Mouse (Mus musculus): ENCODE data around the gene Rps26. TPM values are rescaled to one million over a fixed set of nuclear protein-coding genes. Genes with fewer than 3 reads are reported as not detected.
"Not testable (repeated sequence)": the region's sequence is repeated elsewhere in the genome, so short reads cannot be mapped to it uniquely, and the experiment has no call there.

The Rps26 gene
- polyA plus RNA-seq, 1 experiment from 2014 or later = 493 TPM

DNA sequence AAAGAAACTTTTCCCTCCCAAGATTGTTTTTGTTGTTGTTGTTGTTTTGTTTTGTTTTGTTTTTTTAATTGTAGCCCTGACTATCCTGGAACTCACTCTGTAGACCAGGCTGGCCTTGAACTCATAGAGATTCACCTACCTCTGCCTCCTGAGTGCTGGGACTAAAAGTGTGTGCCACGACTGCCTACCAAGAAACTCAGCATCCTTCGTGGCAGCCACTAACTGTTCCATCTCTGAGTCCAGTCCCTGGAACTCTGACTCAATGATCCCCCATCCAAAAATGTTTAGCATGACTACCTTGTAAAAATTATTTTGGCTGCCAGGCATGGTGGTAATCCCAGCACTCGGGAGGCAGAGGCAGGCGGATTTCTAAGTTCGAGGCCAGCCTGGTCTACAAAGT lies 7.4 kb downstream of the Rps26 start:
- not testable (repeated sequence) for H3K4me2 ChIP-seq (ENCODE audit: low read depth, low read length); H3K9ac ChIP-seq (replicated peaks; ENCODE audit: low read depth, low read length); H3K27me3 ChIP-seq (ENCODE audit: control insufficient read depth, insufficient read depth, low read length); H3K36me3 ChIP-seq (ENCODE audit: control insufficient read depth, insufficient read depth, low read length); H3K4me1 ChIP-seq (ENCODE audit: control insufficient read depth, insufficient read depth, low read length); H3K9me3 ChIP-seq (ENCODE audit: control insufficient read depth, low read length); ATAC-seq (ENCODE audit: low read depth); H3K27ac ChIP-seq (ENCODE audit: low read depth, low read length); H3K4me3 ChIP-seq (ENCODE audit: low read depth, low read length)
- 93% methylated on average over 5 of the region's 5 CpGs for WGBS

DNA sequence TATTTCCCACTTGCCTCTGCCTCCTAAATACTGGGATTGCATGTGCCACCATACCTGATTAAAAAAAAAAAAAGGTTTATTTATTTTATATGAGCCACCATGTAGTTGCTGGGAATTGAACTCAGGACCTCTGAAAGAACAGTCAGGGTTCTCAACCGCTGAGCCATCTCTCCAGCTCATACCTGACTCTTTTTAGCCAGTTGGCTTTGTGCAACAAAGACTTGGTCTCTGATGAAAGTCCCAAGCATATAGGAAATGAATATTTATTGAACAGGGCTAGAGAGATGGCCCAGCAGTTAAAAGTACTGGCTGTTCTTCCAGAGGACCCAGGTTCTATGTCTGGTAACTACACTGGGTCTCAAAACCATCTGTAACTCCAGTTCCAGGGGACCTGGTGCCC lies 8.0 kb downstream of the Rps26 start:
- 81% methylated on average over 1 of the region's 1 CpGs for WGBS
- H3K27ac ChIP-seq (ENCODE audit: low read depth, low read length) = no peak overlapping the region
- H3K36me3 ChIP-seq (ENCODE audit: control insufficient read depth, insufficient read depth, low read length) = no peaks in the 10 kb centered on the region

DNA sequence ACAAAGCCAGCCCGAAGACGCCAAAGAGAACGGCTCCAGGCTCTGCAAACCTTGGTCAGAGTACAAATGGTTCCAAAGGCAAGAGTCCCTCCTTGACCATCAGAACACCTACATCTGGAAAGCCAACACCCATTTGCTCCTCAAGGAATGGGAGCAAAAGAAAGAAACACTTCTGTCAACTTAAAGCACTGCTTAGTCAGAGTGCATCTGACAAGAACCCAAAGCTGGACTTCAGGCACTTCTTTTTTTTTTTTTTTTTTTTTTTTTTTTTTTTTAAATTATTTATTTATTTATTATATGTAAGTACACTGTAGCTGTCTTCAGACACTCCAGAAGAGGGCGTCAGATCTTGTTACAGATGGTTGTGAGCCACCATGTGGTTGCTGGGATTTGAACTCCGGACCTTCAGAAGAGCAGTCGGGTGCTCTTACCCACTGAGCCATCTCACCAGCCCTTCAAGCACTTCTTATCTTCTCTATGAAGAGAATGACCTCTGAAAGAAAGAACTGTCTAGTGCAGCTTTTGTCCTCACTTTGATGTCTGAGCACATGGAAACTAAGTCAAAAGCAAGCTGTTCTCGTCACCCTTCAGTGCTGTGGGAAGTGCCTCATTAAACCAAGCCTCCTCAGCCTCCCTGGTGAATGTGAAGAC lies 10.6 kb downstream of the Rps26 start:
- not testable (repeated sequence) for H3K27me3 ChIP-seq (ENCODE audit: control insufficient read depth, insufficient read depth, low read length); H3K4me3 ChIP-seq (ENCODE audit: low read depth, low read length); ATAC-seq (ENCODE audit: low read depth); H3K27ac ChIP-seq (ENCODE audit: low read depth, low read length); H3K4me2 ChIP-seq (ENCODE audit: low read depth, low read length); H3K9ac ChIP-seq (replicated peaks; ENCODE audit: low read depth, low read length); H3K9me3 ChIP-seq (ENCODE audit: control insufficient read depth, low read length); H3K36me3 ChIP-seq (ENCODE audit: control insufficient read depth, insufficient read depth, low read length); H3K4me1 ChIP-seq (ENCODE audit: control insufficient read depth, insufficient read depth, low read length)
- WGBS = 85% methylated on average over 6 of the region's 7 CpGs

More for the DNA sequence above, 8.0 kb downstream of the Rps26 start:
- ATAC-seq (ENCODE audit: low read depth) = no peak
- Histone ChIP-seq H3K4me3 (ENCODE audit: low read depth, low read length) (no peak overlapping the region), H3K9me3 (ENCODE audit: control insufficient read depth, low read length) (no peaks in the 10 kb centered on the region), H3K4me2 (ENCODE audit: low read depth, low read length) (no peak overlapping the region), H3K4me1 (ENCODE audit: control insufficient read depth, insufficient read depth, low read length) (no peaks in the 10 kb centered on the region), H3K9ac (replicated peaks; ENCODE audit: low read depth, low read length) (no peak overlapping the region), H3K27me3 (ENCODE audit: control insufficient read depth, insufficient read depth, low read length) (no peaks in the 10 kb centered on the region)

DNA sequence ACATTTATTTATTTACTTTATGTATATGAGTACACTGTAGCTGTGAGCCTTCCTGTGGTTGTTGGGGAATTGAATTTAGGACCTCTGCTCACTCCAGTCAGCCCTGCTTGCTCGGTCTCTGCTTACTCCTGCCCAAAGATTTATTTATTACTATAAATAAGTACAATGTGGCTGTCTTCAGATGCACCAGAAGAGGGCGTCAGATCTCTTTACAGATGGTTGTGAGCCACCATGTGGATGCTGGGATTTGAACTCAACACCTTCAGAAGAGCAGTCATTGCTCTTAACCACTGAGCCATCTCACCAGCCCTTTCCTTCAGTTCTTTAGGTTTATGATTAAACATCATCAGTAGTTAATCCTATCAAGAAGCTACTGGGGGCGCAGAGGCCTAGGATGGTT lies 11.6 kb downstream of the Rps26 start:
- Histone ChIP-seq H3K4me1 (ENCODE audit: control insufficient read depth, insufficient read depth, low read length) (no peaks in the 10 kb centered on the region), H3K36me3 (ENCODE audit: control insufficient read depth, insufficient read depth, low read length) (no peaks in the 10 kb centered on the region), H3K27me3 (ENCODE audit: control insufficient read depth, insufficient read depth, low read length) (no peaks in the 10 kb centered on the region), H3K9me3 (ENCODE audit: control insufficient read depth, low read length) (no peaks in the 10 kb centered on the region), H3K4me2 (ENCODE audit: low read depth, low read length) (no peak overlapping the region), H3K9ac (replicated peaks; ENCODE audit: low read depth, low read length) (no peak overlapping the region), H3K4me3 (ENCODE audit: low read depth, low read length) (no peak overlapping the region), H3K27ac (ENCODE audit: low read depth, low read length) (no peak overlapping the region)
- 58% methylated on average over 3 of the region's 3 CpGs for WGBS
- no peak for ATAC-seq (ENCODE audit: low read depth)

DNA sequence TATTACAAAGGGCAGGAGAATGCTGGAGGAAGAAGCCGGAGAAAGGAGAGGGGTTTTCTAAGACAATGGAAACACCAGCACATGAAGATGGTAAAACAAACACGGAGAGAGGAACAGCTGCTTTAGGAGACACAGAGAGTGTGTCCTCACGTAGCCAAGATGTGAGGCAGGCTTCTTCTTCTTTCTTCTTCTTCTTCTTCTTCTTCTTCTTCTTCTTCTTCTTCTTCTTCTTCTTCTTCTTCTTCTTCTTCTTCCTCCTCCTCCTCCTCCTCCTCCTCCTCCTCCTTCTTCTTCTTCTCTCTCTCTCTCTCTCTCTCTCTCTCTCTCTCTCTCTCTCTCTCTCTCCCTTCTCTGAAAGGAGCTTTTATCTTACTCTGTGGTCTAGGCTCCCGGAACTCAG lies 12.7 kb downstream of the Rps26 start:
- not testable (repeated sequence) for H3K4me2 ChIP-seq (ENCODE audit: low read depth, low read length); H3K27ac ChIP-seq (ENCODE audit: low read depth, low read length); H3K9me3 ChIP-seq (ENCODE audit: control insufficient read depth, low read length); H3K27me3 ChIP-seq (ENCODE audit: control insufficient read depth, insufficient read depth, low read length); H3K36me3 ChIP-seq (ENCODE audit: control insufficient read depth, insufficient read depth, low read length); H3K9ac ChIP-seq (replicated peaks; ENCODE audit: low read depth, low read length); ATAC-seq (ENCODE audit: low read depth); H3K4me1 ChIP-seq (ENCODE audit: control insufficient read depth, insufficient read depth, low read length); H3K4me3 ChIP-seq (ENCODE audit: low read depth, low read length)
- 68% methylated on average over 4 of the region's 4 CpGs for WGBS

DNA sequence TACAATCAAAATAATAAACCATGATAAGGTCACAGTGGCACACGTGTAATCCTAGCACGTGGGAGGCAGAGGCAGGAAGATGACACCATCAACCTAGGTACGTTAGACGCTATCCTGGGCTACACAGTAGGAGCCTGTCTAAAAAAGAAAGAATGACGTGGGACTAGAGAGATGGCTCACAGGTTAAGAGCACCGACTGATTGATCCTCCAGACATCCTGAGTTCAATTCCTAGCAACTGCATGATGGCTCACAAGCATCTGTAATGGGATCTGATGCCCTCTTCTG lies 13.4 kb downstream of the Rps26 start:
- Histone ChIP-seq H3K27me3 (ENCODE audit: control insufficient read depth, insufficient read depth, low read length) (no peaks in the 10 kb centered on the region), H3K4me2 (ENCODE audit: low read depth, low read length) (no peak overlapping the region), H3K4me1 (ENCODE audit: control insufficient read depth, insufficient read depth, low read length) (no peaks in the 10 kb centered on the region), H3K9me3 (ENCODE audit: control insufficient read depth, low read length) (no peaks in the 10 kb centered on the region), H3K36me3 (ENCODE audit: control insufficient read depth, insufficient read depth, low read length) (no peaks in the 10 kb centered on the region), H3K9ac (replicated peaks; ENCODE audit: low read depth, low read length) (no peak overlapping the region), H3K4me3 (ENCODE audit: low read depth, low read length) (no peak overlapping the region), H3K27ac (ENCODE audit: low read depth, low read length) (no peak overlapping the region)
- WGBS = 45% methylated on average over 6 of the region's 6 CpGs
- ATAC-seq (ENCODE audit: low read depth) = 0 out of 2 replicates have a peak, but pooled peaks have one; percentile 4

DNA sequence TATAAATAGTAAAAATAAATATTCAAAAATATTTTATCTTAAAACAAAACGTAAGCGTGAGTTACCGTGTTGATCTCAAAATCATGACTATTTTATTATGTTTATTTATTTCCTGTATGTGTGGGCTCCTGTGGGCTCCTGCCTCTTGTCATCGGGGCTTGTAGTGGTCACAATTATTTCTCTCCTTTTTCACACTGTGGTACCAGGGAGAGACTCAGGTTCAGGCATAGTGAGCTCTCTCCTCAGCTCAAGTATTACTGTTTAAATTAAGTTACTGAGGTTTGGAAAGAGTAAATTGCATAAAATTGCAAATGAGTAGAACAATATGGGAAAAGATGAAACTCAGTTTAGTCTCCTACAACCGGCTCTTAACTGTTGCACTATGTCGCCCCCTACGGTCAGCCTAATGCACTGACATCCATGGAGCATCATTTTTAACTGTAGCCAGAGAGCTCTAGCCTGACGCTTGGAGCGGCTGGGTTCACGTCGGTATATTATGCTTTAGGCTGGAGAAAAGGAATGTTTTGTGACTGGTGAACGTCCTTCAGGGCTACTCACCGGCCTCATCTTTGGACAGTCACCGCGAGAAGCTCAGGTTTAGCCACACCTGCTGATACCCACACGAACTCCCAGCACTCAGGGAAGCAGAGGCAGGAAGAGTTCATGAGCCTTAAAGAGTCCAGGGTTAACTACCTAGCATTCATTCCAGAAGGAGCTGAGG lies 14.0 kb downstream of the Rps26 start:
- Histone ChIP-seq H3K4me3 (ENCODE audit: low read depth, low read length) (no peak overlapping the region), H3K27ac (ENCODE audit: low read depth, low read length) (no peak overlapping the region), H3K27me3 (ENCODE audit: control insufficient read depth, insufficient read depth, low read length) (no peaks in the 10 kb centered on the region), H3K9ac (replicated peaks; ENCODE audit: low read depth, low read length) (no peak overlapping the region), H3K4me2 (ENCODE audit: low read depth, low read length) (no peak overlapping the region), H3K36me3 (ENCODE audit: control insufficient read depth, insufficient read depth, low read length) (no peaks in the 10 kb centered on the region), H3K4me1 (ENCODE audit: control insufficient read depth, insufficient read depth, low read length) (no peaks in the 10 kb centered on the region), H3K9me3 (ENCODE audit: control insufficient read depth, low read length) (no peaks in the 10 kb centered on the region)
- peak; percentile 72 for ATAC-seq (ENCODE audit: low read depth)
- WGBS = 17% methylated on average over 16 of the region's 16 CpGs

DNA sequence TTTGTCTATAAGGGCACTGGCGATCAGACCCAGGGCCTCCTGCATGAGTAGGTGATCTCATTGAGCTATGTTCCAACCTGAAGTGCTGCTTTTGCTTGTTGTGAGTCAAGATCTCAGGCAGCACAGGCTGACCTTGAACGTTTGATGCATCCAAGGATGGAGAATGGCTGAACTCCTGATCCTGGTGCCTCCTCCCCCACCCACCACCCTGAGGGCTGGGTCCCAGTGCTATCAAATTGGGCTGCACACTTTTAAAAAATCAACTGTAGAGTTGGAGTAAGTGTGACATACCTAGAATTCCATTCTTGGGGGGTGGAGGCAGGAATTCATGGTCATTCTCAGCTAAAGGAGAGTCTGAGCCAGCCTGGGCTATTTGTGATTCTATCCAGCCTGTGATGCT lies 20.1 kb downstream of the Rps26 start:
- Histone ChIP-seq H3K27ac (ENCODE audit: low read depth, low read length) (no peak overlapping the region), H3K36me3 (ENCODE audit: control insufficient read depth, insufficient read depth, low read length) (no peaks in the 10 kb centered on the region), H3K27me3 (ENCODE audit: control insufficient read depth, insufficient read depth, low read length) (no peaks in the 10 kb centered on the region), H3K9me3 (ENCODE audit: control insufficient read depth, low read length) (no peaks in the 10 kb centered on the region), H3K4me2 (ENCODE audit: low read depth, low read length) (no peak overlapping the region), H3K9ac (replicated peaks; ENCODE audit: low read depth, low read length) (no peak overlapping the region), H3K4me3 (ENCODE audit: low read depth, low read length) (no peak overlapping the region), H3K4me1 (ENCODE audit: control insufficient read depth, insufficient read depth, low read length) (no peaks in the 10 kb centered on the region)
- no peak for ATAC-seq (ENCODE audit: low read depth)
- 45% methylated on average over 2 of the region's 2 CpGs for WGBS

DNA sequence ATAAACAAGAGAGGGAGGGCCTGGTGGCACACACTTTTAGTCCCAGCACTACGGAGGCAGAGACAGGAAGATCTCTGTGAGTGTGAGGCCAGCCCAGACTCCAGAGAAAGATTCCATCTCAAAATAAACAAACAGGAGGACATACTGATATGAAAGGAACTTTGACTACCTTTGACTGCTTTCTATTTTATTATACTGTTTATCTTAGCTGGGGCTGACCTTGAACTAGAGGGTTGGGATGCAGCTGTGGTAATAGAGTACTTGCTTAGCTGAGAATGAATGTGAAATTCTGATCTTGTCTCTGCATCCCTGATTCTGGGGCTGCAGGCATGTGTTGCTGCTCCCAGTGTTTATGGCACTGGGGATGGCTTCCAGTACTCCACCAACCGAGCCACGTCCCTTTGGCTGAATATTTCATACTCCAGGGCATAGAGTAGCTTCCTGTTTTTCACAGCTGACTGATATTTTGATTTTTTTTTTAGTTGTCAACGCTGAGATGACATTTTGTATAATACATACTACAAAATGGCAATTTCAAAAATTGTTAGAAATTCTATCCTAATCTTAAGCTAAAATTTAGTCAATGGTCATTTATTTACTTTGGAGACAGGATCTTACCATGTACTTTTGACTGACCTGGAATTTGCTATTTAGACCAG lies 23.9 kb downstream of the Rps26 start:
- H3K4me3 ChIP-seq (ENCODE audit: low read depth, low read length) = no peak overlapping the region
- no peaks in the 10 kb centered on the region for H3K36me3 ChIP-seq (ENCODE audit: control insufficient read depth, insufficient read depth, low read length)
- H3K9me3 ChIP-seq (ENCODE audit: control insufficient read depth, low read length) = no peaks in the 10 kb centered on the region
- H3K4me1 ChIP-seq (ENCODE audit: control insufficient read depth, insufficient read depth, low read length) = no peaks in the 10 kb centered on the region
- H3K27me3 ChIP-seq (ENCODE audit: control insufficient read depth, insufficient read depth, low read length) = no peaks in the 10 kb centered on the region
- no peak overlapping the region for H3K9ac ChIP-seq (replicated peaks; ENCODE audit: low read depth, low read length)
- H3K27ac ChIP-seq (ENCODE audit: low read depth, low read length) = no peak overlapping the region
- no peak for ATAC-seq (ENCODE audit: low read depth)
- H3K4me2 ChIP-seq (ENCODE audit: low read depth, low read length) = no peak overlapping the region
- WGBS = 87% methylated on average over 4 of the region's 4 CpGs
